Mouse (Mus musculus): Measurements from ENCODE around the gene Eif2s2. TPM values are rescaled to one million over a fixed set of nuclear protein-coding genes. Genes with fewer than 3 reads are reported as not detected.
"Not testable (repeated sequence)": the region's sequence is repeated elsewhere in the genome, so short reads cannot be mapped to it uniquely, and the experiment has no call there.

The Eif2s2 gene
- polyA plus RNA-seq, 1 experiment = 551 TPM

- H3K9me3 ChIP-seq (replicated peaks; ENCODE audit: control insufficient read depth, insufficient read depth, low read length, poor library complexity, severe bottlenecking) = no peaks in the 10 kb centered on the region
- no peaks in the 10 kb centered on the region for H3K27me3 ChIP-seq (ENCODE audit: control insufficient read depth, insufficient read depth, low read length, poor library complexity, severe bottlenecking)
- H3K36me3 ChIP-seq (ENCODE audit: control insufficient read depth, insufficient read depth, low read length, poor library complexity, severe bottlenecking) = no peaks in the 10 kb centered on the region
- H3K4me1 ChIP-seq (ENCODE audit: control insufficient read depth, insufficient read depth, low read length) = no peaks in the 10 kb centered on the region
- H3K27ac ChIP-seq (ENCODE audit: insufficient read depth, low read length) = no peak overlapping the region
- TF ChIP-seq CTCF (IDR thresholded peaks at IDR 0.05; ENCODE audit: low read depth, low read length) (no peak), POLR2A (IDR thresholded peaks at IDR 0.05; ENCODE audit: insufficient read depth, low read length) (no peak), EP300 (IDR thresholded peaks at IDR 0.05; ENCODE audit: insufficient read depth, low read depth, low read length) (no peak)
- H3K4me3 ChIP-seq (ENCODE audit: low read depth, low read length) = no peak overlapping the region
- no peak overlapping the region for H3K9ac ChIP-seq (ENCODE audit: low read depth, poor library complexity, severe bottlenecking)
Observed at GRCm38 (mm10) chr2:154933884-154934283, 41.1 kb upstream of the Eif2s2 start.

- Histone ChIP-seq H3K9ac (ENCODE audit: low read depth, poor library complexity, severe bottlenecking) (no peak overlapping the region), H3K36me3 (ENCODE audit: control insufficient read depth, insufficient read depth, low read length, poor library complexity, severe bottlenecking) (no peaks in the 10 kb centered on the region), H3K4me1 (ENCODE audit: control insufficient read depth, insufficient read depth, low read length) (no peaks in the 10 kb centered on the region), H3K9me3 (replicated peaks; ENCODE audit: control insufficient read depth, insufficient read depth, low read length, poor library complexity, severe bottlenecking) (no peaks in the 10 kb centered on the region), H3K4me3 (ENCODE audit: low read depth, low read length) (no peak overlapping the region), H3K27ac (ENCODE audit: insufficient read depth, low read length) (no peak overlapping the region), H3K27me3 (ENCODE audit: control insufficient read depth, insufficient read depth, low read length, poor library complexity, severe bottlenecking) (no peaks in the 10 kb centered on the region)
- no peak for TF ChIP-seq CTCF (IDR thresholded peaks at IDR 0.05; ENCODE audit: low read depth, low read length)
- TF ChIP-seq EP300 (IDR thresholded peaks at IDR 0.05; ENCODE audit: insufficient read depth, low read depth, low read length) = no peak
- TF ChIP-seq POLR2A (IDR thresholded peaks at IDR 0.05; ENCODE audit: insufficient read depth, low read length) = no peak
Observed at GRCm38 (mm10) chr2:154928298-154928697, 35.6 kb upstream of the Eif2s2 start.

DNA sequence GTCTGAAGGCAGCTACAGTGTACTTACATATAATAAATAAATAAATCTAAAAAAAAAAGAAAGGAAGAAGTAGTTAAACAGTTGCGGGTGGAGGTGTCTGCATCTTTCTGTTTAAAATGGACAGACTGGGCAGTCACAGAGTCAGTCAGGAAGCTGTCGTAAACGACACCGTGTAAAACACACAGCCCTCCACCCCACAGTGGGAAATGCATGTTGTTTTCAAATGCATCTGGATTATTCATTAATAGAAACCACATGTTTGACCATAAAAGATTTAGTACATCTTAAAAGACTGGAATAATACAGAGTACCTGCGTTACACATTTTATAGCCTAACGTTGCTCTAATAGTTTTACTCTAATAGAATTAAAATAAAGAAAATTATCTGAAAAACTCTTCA lies 34.1 kb upstream of the Eif2s2 start:
- Histone ChIP-seq H3K27me3 (ENCODE audit: control insufficient read depth, insufficient read depth, low read length, poor library complexity, severe bottlenecking) (no peaks in the 10 kb centered on the region), H3K36me3 (ENCODE audit: control insufficient read depth, insufficient read depth, low read length, poor library complexity, severe bottlenecking) (no peaks in the 10 kb centered on the region), H3K9ac (ENCODE audit: low read depth, poor library complexity, severe bottlenecking) (no peak overlapping the region), H3K4me3 (ENCODE audit: low read depth, low read length) (no peak overlapping the region), H3K4me1 (ENCODE audit: control insufficient read depth, insufficient read depth, low read length) (no peaks in the 10 kb centered on the region), H3K27ac (ENCODE audit: insufficient read depth, low read length) (no peak overlapping the region), H3K9me3 (replicated peaks; ENCODE audit: control insufficient read depth, insufficient read depth, low read length, poor library complexity, severe bottlenecking) (no peaks in the 10 kb centered on the region)
- TF ChIP-seq CTCF (IDR thresholded peaks at IDR 0.05; ENCODE audit: low read depth, low read length) (no peak), EP300 (IDR thresholded peaks at IDR 0.05; ENCODE audit: insufficient read depth, low read depth, low read length) (no peak), POLR2A (IDR thresholded peaks at IDR 0.05; ENCODE audit: insufficient read depth, low read length) (no peak)

GRCm38 (mm10) chr2:154925411-154926031 lies 32.8 kb upstream of the Eif2s2 start:
- Histone ChIP-seq H3K27me3 (ENCODE audit: control insufficient read depth, insufficient read depth, low read length, poor library complexity, severe bottlenecking) (no peaks in the 10 kb centered on the region), H3K27ac (ENCODE audit: insufficient read depth, low read length) (no peak overlapping the region), H3K9ac (ENCODE audit: low read depth, poor library complexity, severe bottlenecking) (no peak overlapping the region), H3K9me3 (replicated peaks; ENCODE audit: control insufficient read depth, insufficient read depth, low read length, poor library complexity, severe bottlenecking) (no peaks in the 10 kb centered on the region), H3K4me3 (ENCODE audit: low read depth, low read length) (no peak overlapping the region), H3K4me1 (ENCODE audit: control insufficient read depth, insufficient read depth, low read length) (no peaks in the 10 kb centered on the region), H3K36me3 (ENCODE audit: control insufficient read depth, insufficient read depth, low read length, poor library complexity, severe bottlenecking) (no peaks in the 10 kb centered on the region)
- TF ChIP-seq POLR2A (IDR thresholded peaks at IDR 0.05; ENCODE audit: insufficient read depth, low read length) = no peak

- H3K4me3 ChIP-seq (ENCODE audit: low read depth, low read length); H3K9ac ChIP-seq (ENCODE audit: low read depth, poor library complexity, severe bottlenecking); H3K4me1 ChIP-seq (ENCODE audit: control insufficient read depth, insufficient read depth, low read length); H3K36me3 ChIP-seq (ENCODE audit: control insufficient read depth, insufficient read depth, low read length, poor library complexity, severe bottlenecking); H3K9me3 ChIP-seq (replicated peaks; ENCODE audit: control insufficient read depth, insufficient read depth, low read length, poor library complexity, severe bottlenecking); H3K27ac ChIP-seq (ENCODE audit: insufficient read depth, low read length); H3K27me3 ChIP-seq (ENCODE audit: control insufficient read depth, insufficient read depth, low read length, poor library complexity, severe bottlenecking): not testable (repeated sequence)
Observed at GRCm38 (mm10) chr2:154922134-154922533, 29.4 kb upstream of the Eif2s2 start.

GRCm38 (mm10) chr2:154920896-154921295 lies 28.2 kb upstream of the Eif2s2 start:
- Histone ChIP-seq H3K4me1 (ENCODE audit: control insufficient read depth, insufficient read depth, low read length) (no peaks in the 10 kb centered on the region), H3K36me3 (ENCODE audit: control insufficient read depth, insufficient read depth, low read length, poor library complexity, severe bottlenecking) (no peaks in the 10 kb centered on the region), H3K27me3 (ENCODE audit: control insufficient read depth, insufficient read depth, low read length, poor library complexity, severe bottlenecking) (no peaks in the 10 kb centered on the region), H3K27ac (ENCODE audit: insufficient read depth, low read length) (no peak overlapping the region), H3K4me3 (ENCODE audit: low read depth, low read length) (no peak overlapping the region), H3K9ac (ENCODE audit: low read depth, poor library complexity, severe bottlenecking) (no peak overlapping the region), H3K9me3 (replicated peaks; ENCODE audit: control insufficient read depth, insufficient read depth, low read length, poor library complexity, severe bottlenecking) (no peaks in the 10 kb centered on the region)
- TF ChIP-seq CTCF (IDR thresholded peaks at IDR 0.05; ENCODE audit: low read depth, low read length) (no peak), POLR2A (IDR thresholded peaks at IDR 0.05; ENCODE audit: insufficient read depth, low read length) (no peak), EP300 (IDR thresholded peaks at IDR 0.05; ENCODE audit: insufficient read depth, low read depth, low read length) (no peak)

All from ES-Bruce4 (cell line).